Mouse (Mus musculus) limb, embryonic 14.5 days (tissue): Measurements from ENCODE around the gene Stard3. TPM values are rescaled to one million over a fixed set of nuclear protein-coding genes. Genes with fewer than 3 reads are reported as not detected.
A peak's percentile ranks its signal among the peaks of the same experiment; 100 is the strongest.

ENCODE experiments used
- ATAC-seq: fragments of 200-750 bp; cut with Nextera tagmentation; 2 replicates; pipeline ENCODE4 v1.8.0; 2017; ENCODE audit warnings: low read depth, moderate number of reproducible peaks, moderate TSS enrichment; ENCODE audit not compliant: low FRiP score
- DNase-seq: peaks from one replicate; pipeline ENCODE4 v3.0.0-alpha.2; 2015; ENCODE audit warnings: low spot score
- H3K27ac ChIP-seq: fragments of 300-500 bp; sonication (generic); replicated peaks from 2 replicates; pipeline ENCODE4 v1.5.1; 2014; ENCODE audit warnings: low read depth, mild to moderate bottlenecking, low read length, moderate library complexity, mixed read lengths
- H3K27me3 ChIP-seq: fragments of 300-500 bp; sonication (generic); 2 replicates; pipeline ENCODE4 v1.6.1; 2014; ENCODE audit warnings: low read length, mixed read lengths; ENCODE audit not compliant: control insufficient read depth, insufficient read depth
- H3K36me3 ChIP-seq: fragments of 300-500 bp; sonication (generic); 2 replicates; pipeline ENCODE4 v1.6.1; 2014; ENCODE audit warnings: mild to moderate bottlenecking, low read length, moderate library complexity, mixed read lengths; ENCODE audit not compliant: control insufficient read depth, insufficient read depth
- H3K4me1 ChIP-seq: fragments of 300-500 bp; sonication (generic); 2 replicates; pipeline ENCODE4 v1.6.1; 2014; ENCODE audit warnings: antibody characterized with exemption, low read length, mixed read lengths; ENCODE audit not compliant: control insufficient read depth, insufficient read depth
- H3K4me2 ChIP-seq: fragments of 300-500 bp; sonication (generic); replicated peaks from 2 replicates; pipeline ENCODE4 v1.6.1; 2014; ENCODE audit warnings: low read depth, mild to moderate bottlenecking, low read length, moderate library complexity; ENCODE audit not compliant: severe bottlenecking
- H3K4me3 ChIP-seq: fragments of 300-500 bp; sonication (generic); replicated peaks from 2 replicates; pipeline ENCODE4 v1.5.1; 2014; ENCODE audit warnings: low read length
- H3K9ac ChIP-seq: fragments of 300-500 bp; sonication (generic); 2 replicates; pipeline ENCODE4 v1.6.1; 2014; ENCODE audit warnings: mild to moderate bottlenecking, low read depth, low read length, moderate library complexity; ENCODE audit not compliant: severe bottlenecking
- H3K9me3 ChIP-seq: fragments of 300-500 bp; sonication (generic); 2 replicates; pipeline ENCODE4 v1.6.1; 2016; ENCODE audit warnings: low read length; ENCODE audit not compliant: control insufficient read depth
- POLR2A ChIP-seq: fragments of 200-500 bp; IDR thresholded peaks from 2 replicates; pipeline ENCODE4 v1.8.0; 2012; ENCODE audit warnings: inconsistent platforms, mild to moderate bottlenecking, moderate library complexity, borderline replicate concordance; ENCODE audit not compliant: insufficient read depth, insufficient read length; ENCODE audit errors: extremely low read depth
- WGBS: fragments of 180-500 bp; shearing (Covaris S2); extraction: QIAGEN DNeasy Blood & Tissue Kit; methylation state at CpG from one replicate; pipeline ENCODE4 v1.1.7; 2014; 5-methylcytosine and 5-hydroxymethylcytosine counted together
- polyA plus RNA-seq, 2 experiments: library from polyadenylated mRNA; depleted of rRNA in 1 of 2; stranded (reverse) in 1 of 2; unstranded in 1 of 2; fragments of >200 nt; fragmentation: Nextera tagmentation in 1 of 2; extraction: Ambion mirVana in 1 of 2; gene quantifications; 2 replicates each; pipeline versions ENCODE4 v1.2.1 to v1.2.3; 2012 to 2014

Stard3 gene
- polyA plus RNA-seq, 2 experiments = 36.9 to 78.2 TPM

DNA sequence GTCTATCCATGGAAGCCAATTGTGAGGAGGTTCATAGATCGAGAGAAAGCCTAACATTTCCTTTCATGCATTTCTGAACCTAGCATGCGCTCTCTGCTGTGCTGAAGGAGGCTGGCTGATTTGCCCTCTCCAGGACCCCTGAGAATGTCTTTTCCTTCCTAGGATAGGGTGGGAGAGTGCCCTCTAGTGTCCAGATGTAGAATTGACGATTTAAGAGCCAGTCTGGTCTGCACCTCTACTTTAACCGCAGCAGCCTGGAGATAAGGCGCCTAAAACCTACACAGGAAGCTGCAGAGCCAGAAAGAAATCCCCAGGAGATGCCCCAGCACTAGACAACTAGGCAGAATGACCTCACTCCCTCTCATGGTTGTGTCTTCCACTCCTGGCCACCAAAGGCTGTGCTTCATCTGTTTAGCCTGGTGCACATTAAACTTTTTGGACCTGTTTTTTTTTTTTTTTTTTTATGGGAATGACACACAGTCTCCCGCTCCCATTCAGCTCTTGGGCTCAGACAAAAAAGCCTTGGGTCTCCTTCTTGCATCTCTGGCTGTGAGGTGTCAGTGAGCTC is 2.4 kb upstream of the Stard3 start:
- Histone ChIP-seq H3K4me1 (peaks cover 19% of the 10 kb centered on the region), H3K9me3 (no peaks in the 10 kb centered on the region), H3K36me3 (no peaks in the 10 kb centered on the region), H3K27me3 (peaks cover 16% of the 10 kb centered on the region), H3K4me3 (no peak overlapping the region), H3K4me2 (no peak overlapping the region), H3K9ac (no peak overlapping the region), H3K27ac (no peak overlapping the region)
- no peak for ATAC-seq
- DNase-seq = peak; percentile 80
- WGBS = 11% methylated on average over 6 of the region's 6 CpGs
- no peak for TF ChIP-seq POLR2A

DNA sequence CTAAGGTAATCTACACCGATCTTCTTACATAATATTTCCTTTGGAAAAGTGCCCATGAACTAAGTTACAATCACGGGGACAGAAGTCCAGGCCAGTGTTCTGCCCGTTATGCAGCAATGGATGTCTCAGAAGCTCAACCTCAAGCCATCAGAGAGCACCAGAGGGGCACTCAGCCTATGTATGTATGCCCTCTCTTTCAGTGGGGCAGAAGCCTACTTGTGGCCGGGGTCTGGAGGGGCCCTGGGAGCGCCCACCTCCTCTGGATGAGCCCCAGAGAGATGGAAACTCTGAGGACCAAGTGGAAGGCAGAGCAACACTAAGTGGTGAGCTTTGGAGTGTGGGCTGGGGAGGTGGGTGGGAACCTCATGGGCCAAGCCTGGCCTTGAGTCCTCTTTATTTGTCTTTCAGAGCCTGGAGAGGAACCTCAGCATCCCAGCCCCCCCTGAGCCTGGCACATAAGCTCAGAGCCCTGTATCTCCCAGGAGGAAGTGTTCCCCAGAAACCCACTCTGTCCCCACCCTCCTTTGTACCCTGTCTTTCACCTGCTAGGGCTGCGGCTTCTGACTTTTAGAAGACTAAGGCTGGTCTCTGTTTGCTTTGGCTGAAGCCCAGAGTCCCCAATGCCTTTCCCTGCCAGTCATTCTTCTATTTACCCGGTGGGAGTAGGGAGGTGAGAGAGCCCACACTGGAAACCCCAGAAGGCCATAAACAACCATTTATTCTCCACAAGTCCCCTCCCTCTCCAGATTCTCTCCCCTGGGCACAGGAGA is 1.4 kb upstream of the Stard3 start:
- H3K9ac ChIP-seq = no peak overlapping the region
- no peak for ATAC-seq
- H3K4me3 ChIP-seq = no peak overlapping the region
- H3K36me3 ChIP-seq = no peaks in the 10 kb centered on the region
- no peak for TF ChIP-seq POLR2A
- no peak overlapping the region for H3K4me2 ChIP-seq
- 72% methylated on average over 7 of the region's 7 CpGs for WGBS
- H3K27ac ChIP-seq = no peak overlapping the region
- no peaks in the 10 kb centered on the region for H3K9me3 ChIP-seq
- H3K4me1 ChIP-seq = peaks cover 19% of the 10 kb centered on the region
- no peak for DNase-seq
- 0 out of 2 replicates have a peak, but pooled peaks cover 6% of the 10 kb centered on the region for H3K27me3 ChIP-seq

DNA sequence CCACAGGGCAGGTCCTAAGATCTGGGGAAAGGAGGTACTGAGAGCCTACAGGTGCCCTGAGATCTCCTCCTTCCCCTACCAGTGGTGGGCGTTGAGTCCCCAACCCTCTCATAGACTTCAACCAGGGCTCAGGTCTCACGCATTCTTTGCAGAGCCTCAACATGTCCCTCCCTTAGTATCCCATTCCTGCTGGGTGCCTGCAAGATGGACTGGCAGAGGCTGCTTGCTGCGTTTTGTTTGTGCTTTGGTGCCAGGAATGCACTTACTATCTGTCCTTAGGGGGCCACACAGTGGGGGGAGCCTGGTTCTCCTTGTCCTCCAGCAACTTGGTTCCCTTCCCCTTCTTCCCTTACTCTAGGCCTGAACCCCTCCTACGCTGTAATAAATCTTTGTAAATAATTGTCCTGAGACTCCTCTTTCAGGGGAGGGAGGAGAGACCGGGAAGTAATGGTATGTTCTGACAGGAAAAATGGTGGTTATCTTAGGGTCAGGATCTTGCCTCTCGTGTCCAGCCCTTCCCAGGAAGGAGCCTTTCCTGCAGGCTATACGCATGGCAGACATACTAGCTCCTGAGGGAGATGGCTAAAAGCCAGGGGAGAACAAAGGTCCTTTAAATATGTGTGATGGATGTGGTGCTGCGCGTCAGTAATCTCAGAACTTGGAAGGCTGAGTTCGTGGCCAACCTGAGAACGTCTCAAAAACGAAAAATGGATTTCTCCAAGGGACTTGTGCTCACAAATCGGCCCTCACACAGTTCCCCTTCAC is 590 bp upstream of the Stard3 start:
- ATAC-seq = 0 out of 2 replicates have a peak, but pooled peaks have one; percentile 3
- DNase-seq = peak; percentile 16

DNA sequence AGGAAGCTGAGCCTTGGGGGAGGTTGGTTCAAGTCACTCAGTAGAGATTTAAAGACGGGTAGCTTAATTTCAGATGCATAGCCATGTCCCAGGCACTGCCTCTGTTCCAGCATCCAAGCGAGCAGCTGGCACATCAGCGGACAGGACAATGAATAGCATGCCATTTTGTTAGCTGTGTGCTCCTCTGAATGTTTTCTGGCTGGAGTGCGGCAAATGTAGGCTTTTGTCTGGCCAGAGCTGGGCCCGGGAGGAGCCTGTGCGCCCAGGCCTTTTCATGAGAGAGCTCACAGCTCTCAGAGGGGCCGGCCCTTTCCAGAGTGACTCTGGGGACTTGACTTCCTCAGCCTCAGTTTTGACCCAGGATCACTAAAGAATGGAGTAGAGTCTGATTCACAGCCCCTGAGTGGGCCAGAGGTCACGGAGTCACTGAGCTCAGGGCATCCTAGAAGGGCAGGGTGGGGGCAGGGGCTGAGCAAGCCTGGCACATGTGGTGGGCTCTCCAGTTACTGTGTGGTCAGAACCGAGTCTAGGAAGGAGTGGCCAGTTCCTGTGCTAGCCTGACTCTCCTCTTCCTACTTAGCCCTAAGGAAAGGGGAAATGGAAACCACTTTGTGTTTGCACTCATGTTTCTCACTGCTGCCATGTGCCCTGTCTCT is 2.8 kb downstream of the Stard3 start:
- Histone ChIP-seq H3K27me3 (no peaks in the 10 kb centered on the region), H3K27ac (no peak overlapping the region), H3K4me1 (peaks cover 13% of the 10 kb centered on the region), H3K9me3 (no peaks in the 10 kb centered on the region), H3K4me2 (no peak overlapping the region), H3K36me3 (no peaks in the 10 kb centered on the region), H3K4me3 (no peak overlapping the region), H3K9ac (no peak overlapping the region)
- no peak for TF ChIP-seq POLR2A
- ATAC-seq (no peak), DNase-seq (no peak)
- 77% methylated on average over 9 of the region's 9 CpGs for WGBS

More for the DNA sequence above, 590 bp upstream of the Stard3 start:
- Histone ChIP-seq H3K4me2 (peak overlapping the region; percentile 74), H3K9me3 (no peaks in the 10 kb centered on the region), H3K36me3 (no peaks in the 10 kb centered on the region), H3K4me1 (peaks cover 19% of the 10 kb centered on the region), H3K27ac (peak overlapping the region; percentile 58), H3K4me3 (peak overlapping the region; percentile 69), H3K27me3 (no peaks in the 10 kb centered on the region), H3K9ac (peak overlapping the region; percentile 43)
- 10% methylated on average over 13 of the region's 13 CpGs for WGBS
- TF ChIP-seq POLR2A = no peak

DNA sequence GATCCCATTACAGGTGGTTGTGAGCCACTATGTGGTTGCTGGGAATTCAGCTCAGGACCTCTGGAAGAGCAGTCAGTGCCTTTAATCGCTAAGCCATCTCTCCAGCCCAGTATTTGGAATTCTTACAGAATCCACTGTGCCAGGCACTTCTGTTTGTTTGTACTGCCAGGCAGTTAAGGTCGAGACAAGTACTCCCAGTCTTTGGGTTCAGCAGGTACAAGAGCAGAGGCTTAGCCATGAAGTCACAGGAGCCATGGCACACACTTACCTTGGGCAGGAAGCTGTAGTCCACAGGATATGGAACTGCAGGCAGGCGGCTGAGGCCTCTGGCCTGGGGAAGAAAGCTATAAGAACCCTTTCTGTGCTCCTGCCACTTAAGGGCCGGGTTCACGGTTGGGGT is 5.6 kb downstream of the Stard3 start:
- no peak for ATAC-seq
- no peaks in the 10 kb centered on the region for H3K9me3 ChIP-seq
- no peak overlapping the region for H3K9ac ChIP-seq
- no peak overlapping the region for H3K4me2 ChIP-seq
- no peaks in the 10 kb centered on the region for H3K36me3 ChIP-seq
- TF ChIP-seq POLR2A = no peak
- no peak overlapping the region for H3K4me3 ChIP-seq
- no peak for DNase-seq
- H3K4me1 ChIP-seq = peaks cover 7% of the 10 kb centered on the region
- no peaks in the 10 kb centered on the region for H3K27me3 ChIP-seq
- H3K27ac ChIP-seq = no peak overlapping the region
- 86% methylated on average over 5 of the region's 5 CpGs for WGBS
